Mouse (Mus musculus) CD4-positive helper T cell, adult 2 months (primary cell): ENCODE measurements at regions not wholly inside any gene's neighbourhood (a gene's known extent, or its start where the extent isn't known, plus 50 kb on each side); places are given as distances from the start of the nearest gene placed in this dataset.
"Not testable (repeated sequence)": the region's sequence is repeated elsewhere in the genome, so short reads cannot be mapped to it uniquely, and the experiment has no call there.

Source experiments
- DNase-seq: peaks from one replicate; pipeline ENCODE4 v3.0.0-alpha.2; 2012; ENCODE audit warnings: low read depth, missing footprints, low spot score

- DNase-seq = peak; percentile 14
These were observed 133.7 kb upstream of the Dapk1 start for GRCm38 (mm10) chr13:60467821-60468579.

GRCm38 (mm10) chr13:60470426-60471398 is 131.0 kb upstream of the Dapk1 start:
- DNase-seq = no peak

- DNase-seq = no peak
These were observed 130.1 kb upstream of the Dapk1 start for GRCm38 (mm10) chr13:60471602-60472001.

- DNase-seq = no peak
These were observed 125.4 kb upstream of the Dapk1 start for GRCm38 (mm10) chr13:60476366-60476765.

GRCm38 (mm10) chr13:60478301-60478700 is 123.4 kb upstream of the Dapk1 start:
- no peak for DNase-seq

GRCm38 (mm10) chr13:60479043-60479861 is 122.5 kb upstream of the Dapk1 start:
- DNase-seq = no peak

GRCm38 (mm10) chr13:60479862-60480730 is 121.7 kb upstream of the Dapk1 start:
- no peak for DNase-seq

- no peak for DNase-seq
These were observed 120.9 kb upstream of the Dapk1 start for GRCm38 (mm10) chr13:60480731-60481431.

GRCm38 (mm10) chr13:60481451-60481850 is 120.3 kb upstream of the Dapk1 start:
- DNase-seq = not testable (repeated sequence)

- DNase-seq = no peak
These were observed 119.8 kb upstream of the Dapk1 start for GRCm38 (mm10) chr13:60481946-60482345.

- no peak for DNase-seq
These were observed 115.6 kb upstream of the Dapk1 start for GRCm38 (mm10) chr13:60486105-60486504.

GRCm38 (mm10) chr13:60486871-60487270 is 114.9 kb upstream of the Dapk1 start:
- DNase-seq = no peak

- no peak for DNase-seq
These were observed 113.4 kb upstream of the Dapk1 start for GRCm38 (mm10) chr13:60488131-60488883.

GRCm38 (mm10) chr13:60488884-60489265 is 112.9 kb upstream of the Dapk1 start:
- no peak for DNase-seq

GRCm38 (mm10) chr13:60491948-60492464 is 109.7 kb upstream of the Dapk1 start:
- no peak for DNase-seq

GRCm38 (mm10) chr13:60493836-60494235 is 107.9 kb upstream of the Dapk1 start:
- DNase-seq = no peak

GRCm38 (mm10) chr13:60497714-60498400 is 103.9 kb upstream of the Dapk1 start:
- DNase-seq = no peak

GRCm38 (mm10) chr13:60504196-60504595 is 97.6 kb upstream of the Dapk1 start:
- no peak for DNase-seq
